ENCODE assay signal across 11 mouse cellular contexts in genomic region chr12:56612761-56613437, GRCm38 (mm10). TPM values are rescaled to one million over a fixed set of nuclear protein-coding genes. Genes with fewer than 3 reads are reported as not detected.
DNase-seq lines count a peak whose midpoint lies in the region; ATAC-seq lines count a peak whose summit lies in the region.
"Had no signal": no experiment of that assay in that cellular context is flagged by ENCODE, and none has a peak within 500 bp of the region (broad histone marks: within the 10 kb centered on the region; RNA-seq: fewer than 3 reads in every experiment).

Gene Nkx2-9 (minus strand): TSS chr12:56613284.

- H3K27me3 ChIP-seq in heart, embryonic 16.5 days (ENCODE audit: control insufficient read depth, insufficient read depth, low read length) = peaks cover 78% of the 10 kb centered on the region
- peaks cover 94% of the 10 kb centered on the region for H3K27me3 ChIP-seq in embryonic facial prominence, embryonic 12.5 days
- peaks cover 76% of the 10 kb centered on the region for H3K27me3 ChIP-seq in intestine, embryonic 15.5 days (replicated peaks)
- H3K27me3 ChIP-seq in neural tube, embryonic 11.5 days (ENCODE audit: control insufficient read depth, insufficient read depth, low read length) = peaks cover 93% of the 10 kb centered on the region
- H3K27me3 ChIP-seq: CH12.LX had no signal

- ATAC-seq in heart, embryonic 16.5 days (replicated peaks; ENCODE audit: extremely low read depth, insufficient read depth, low FRiP score) = no peak
- no peak for ATAC-seq in embryonic facial prominence, embryonic 12.5 days (ENCODE audit: insufficient number of reproducible peaks, insufficient read depth, low FRiP score, low TSS enrichment)
- ATAC-seq in intestine, embryonic 15.5 days = peak; percentile 43; the same call in 1 of the 2 replicates
- ATAC-seq in neural tube, embryonic 11.5 days (ENCODE audit: insufficient read depth, low FRiP score, low TSS enrichment) = no peak
- ATAC-seq in frontal cortex, adult (ENCODE audit: low TSS enrichment) = no peak

- peak within 1 kb of the TSS; percentile 46 for H3K4me3 ChIP-seq in heart, embryonic 16.5 days (ENCODE audit: low read length)
- peak within 1 kb of the TSS; percentile 35 for H3K4me3 ChIP-seq in embryonic facial prominence, embryonic 12.5 days
- H3K4me3 ChIP-seq in intestine, embryonic 15.5 days (replicated peaks) = peak within 1 kb of the TSS; percentile 27
- H3K4me3 ChIP-seq in neural tube, embryonic 11.5 days (ENCODE audit: low read depth, low read length) = peak within 1 kb of the TSS; percentile 23

- H3K4me1 ChIP-seq in heart, embryonic 16.5 days (ENCODE audit: control insufficient read depth, insufficient read depth, low read length) = peaks cover 12% of the 10 kb centered on the region
- peaks cover 14% of the 10 kb centered on the region; the same call in 1 of the 2 replicates for H3K4me1 ChIP-seq in embryonic facial prominence, embryonic 12.5 days
- H3K4me1 ChIP-seq in intestine, embryonic 15.5 days (replicated peaks) = peaks cover 16% of the 10 kb centered on the region
- peaks cover 5% of the 10 kb centered on the region; the same call in 1 of the 2 replicates for H3K4me1 ChIP-seq in neural tube, embryonic 11.5 days (ENCODE audit: control insufficient read depth, insufficient read depth, low read length)

- H3K9me3 ChIP-seq in heart, embryonic 16.5 days (replicated peaks; ENCODE audit: control insufficient read depth, low read length) = no peaks in the 10 kb centered on the region
- H3K9me3 ChIP-seq in embryonic facial prominence, embryonic 12.5 days = no peaks in the 10 kb centered on the region
- H3K9me3 ChIP-seq in intestine, embryonic 15.5 days = no peaks in the 10 kb centered on the region
- H3K9me3 ChIP-seq in neural tube, embryonic 11.5 days (ENCODE audit: control insufficient read depth, low read length) = no peaks in the 10 kb centered on the region; the same call in 1 of the 2 replicates

- H3K4me2 ChIP-seq in heart, embryonic 16.5 days (ENCODE audit: low read depth, low read length) = peak within 1 kb of the TSS; percentile 70
- peak within 1 kb of the TSS; percentile 63 for H3K4me2 ChIP-seq in embryonic facial prominence, embryonic 12.5 days (replicated peaks)
- peak within 1 kb of the TSS; percentile 66 for H3K4me2 ChIP-seq in intestine, embryonic 15.5 days (replicated peaks)
- H3K4me2 ChIP-seq in neural tube, embryonic 11.5 days (ENCODE audit: low read depth) = peak within 1 kb of the TSS; percentile 41

- no peak for DNase-seq in heart, adult 18-20 months
- peak; percentile 25 for DNase-seq in neural tube, embryonic 11.5 days (ENCODE audit: low spot score)
- no peak for DNase-seq in spleen, adult 18-20 months
- no peak for DNase-seq in kidney, adult 11 months

- H3K36me3 ChIP-seq in heart, embryonic 16.5 days (ENCODE audit: control insufficient read depth, insufficient read depth) = no peaks in the 10 kb centered on the region
- H3K36me3 ChIP-seq in embryonic facial prominence, embryonic 12.5 days = no peaks in the 10 kb centered on the region
- no peaks in the 10 kb centered on the region for H3K36me3 ChIP-seq in intestine, embryonic 15.5 days
- H3K36me3 ChIP-seq in neural tube, embryonic 11.5 days (ENCODE audit: control insufficient read depth, insufficient read depth, low read length) = no peaks in the 10 kb centered on the region

- WGBS in heart, embryonic 16.5 days = under 1% methylated on average over 40 of the region's 40 CpGs
- WGBS in embryonic facial prominence, embryonic 12.5 days = 1% methylated on average over 35 of the region's 40 CpGs
- WGBS in intestine, embryonic 15.5 days = under 1% methylated on average over 40 of the region's 40 CpGs
- under 1% methylated on average over 40 of the region's 40 CpGs for WGBS in neural tube, embryonic 11.5 days

- no peak within 1 kb of the TSS for H3K9ac ChIP-seq in heart, embryonic 16.5 days (ENCODE audit: low read length)
- H3K9ac ChIP-seq in embryonic facial prominence, embryonic 12.5 days = no peak within 1 kb of the TSS
- no peak within 1 kb of the TSS for H3K9ac ChIP-seq in intestine, embryonic 15.5 days
- no peak within 1 kb of the TSS for H3K9ac ChIP-seq in neural tube, embryonic 11.5 days (ENCODE audit: low read length)

- no peak within 1 kb of the TSS for H3K27ac ChIP-seq in heart, embryonic 16.5 days (ENCODE audit: low read length)
- no peak within 1 kb of the TSS for H3K27ac ChIP-seq in embryonic facial prominence, embryonic 12.5 days
- H3K27ac ChIP-seq in intestine, embryonic 15.5 days = no peak within 1 kb of the TSS
- no peak within 1 kb of the TSS for H3K27ac ChIP-seq in neural tube, embryonic 11.5 days (ENCODE audit: low read depth, low read length)

RNA-seq across cellular contexts. Expression of gene Nkx2-9, which starts in this region (rescaled TPM):
- polyA plus RNA-seq in heart, embryonic 16.5 days (2015; fragmentation: Nextera tagmentation; extraction: Ambion mirVana) = not detected in 2 replicates
- total RNA-seq in heart, adult 18-20 months (2021) = not detected
- polyA plus RNA-seq in embryonic facial prominence, embryonic 12.5 days (2016; fragmentation: Nextera tagmentation; extraction: Ambion mirVana) = not detected in 2 replicates
- polyA plus RNA-seq in intestine, embryonic 15.5 days (2015; fragmentation: Nextera tagmentation; extraction: Ambion mirVana) = not detected in 2 replicates
- polyA plus RNA-seq in neural tube, embryonic 11.5 days (2014; fragmentation: Nextera tagmentation; extraction: Ambion mirVana) = 0.38 and 0.85 TPM in 2 replicates
- total RNA-seq: CH12.LX; gastrocnemius, adult 18-20 months; left cerebral cortex, postnatal 10 days had no signal

Comparison
In these comparisons a context has a peak if more than half of its experiments do, and no peak if none do; other contexts are left out.
1. Peak in ATAC-seq, H3K4me3 ChIP-seq and H3K4me2 ChIP-seq in intestine, embryonic 15.5 days; RNA of the gene not detected or under 1 TPM.
2. Peak in DNase-seq, H3K4me3 ChIP-seq and H3K4me2 ChIP-seq in neural tube, embryonic 11.5 days; RNA of the gene not detected or under 1 TPM.